Mouse (Mus musculus) retina, embryonic 14.5 days (tissue): ENCODE data around the gene Atp6v0e.
A peak's percentile ranks its signal among the peaks of the same experiment; 100 is the strongest.

Experiments
- DNase-seq: peaks from one replicate; pipeline ENCODE4 v3.0.0-alpha.2; 2015; ENCODE audit warnings: low spot score

Atp6v0e gene

GRCm38 (mm10) chr17:26686334-26687000, 23.4 kb downstream of the Atp6v0e start:
- DNase-seq, result no peak

- no peak for DNase-seq
These were observed 26.0 kb downstream of the Atp6v0e start for GRCm38 (mm10) chr17:26688795-26689735.

DNA sequence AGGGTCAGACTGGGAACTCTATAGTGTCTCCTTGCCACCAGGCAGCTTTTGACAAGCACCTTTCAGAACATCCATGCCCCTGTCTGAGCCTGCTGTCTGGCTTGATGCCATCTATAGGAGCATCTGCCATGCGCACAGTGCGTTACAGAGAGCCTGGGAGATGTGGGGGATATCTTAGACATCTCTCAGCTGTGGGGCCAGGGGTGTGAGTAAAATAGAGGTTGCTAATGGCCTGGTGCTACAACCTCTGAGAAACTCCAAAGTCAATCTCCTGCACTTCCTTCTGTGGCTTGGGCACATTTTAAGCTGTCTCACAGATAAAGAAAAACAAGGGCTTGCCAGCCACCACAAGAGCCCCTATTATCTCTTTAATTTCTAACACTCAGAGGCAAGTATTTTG, 26.8 kb downstream of the Atp6v0e start:
- DNase-seq, result no peak

GRCm38 (mm10) chr17:26690236-26690635, 27.2 kb downstream of the Atp6v0e start:
- DNase-seq, result no peak

- no peak for DNase-seq
These were observed 28.1 kb downstream of the Atp6v0e start for GRCm38 (mm10) chr17:26691110-26691509.

DNA sequence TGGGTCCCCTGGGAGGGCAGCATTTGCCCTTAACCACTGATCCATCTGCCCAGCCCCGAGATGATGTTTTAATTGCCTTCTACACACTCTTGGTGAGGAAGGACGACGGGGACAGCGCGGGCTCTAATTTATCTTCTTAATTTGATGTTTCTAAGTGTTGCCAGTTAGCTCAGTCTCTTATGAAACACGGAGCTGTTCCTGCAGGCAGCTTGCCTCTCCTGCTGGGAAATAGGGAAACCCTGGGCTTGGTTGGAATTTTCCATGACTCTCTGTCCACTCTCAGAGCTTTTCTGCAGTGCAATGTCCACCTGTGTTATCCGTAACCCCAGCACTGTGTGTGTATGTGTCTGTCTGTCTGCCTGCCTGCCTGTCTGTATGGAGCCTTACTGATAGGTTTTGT, 30.4 kb downstream of the Atp6v0e start:
- DNase-seq, result no peak

GRCm38 (mm10) chr17:26694171-26694570, 31.1 kb downstream of the Atp6v0e start:
- DNase-seq, result no peak

- DNase-seq, result no peak
These were observed 32.2 kb downstream of the Atp6v0e start for GRCm38 (mm10) chr17:26695193-26695592.

GRCm38 (mm10) chr17:26698846-26699245, 35.8 kb downstream of the Atp6v0e start:
- DNase-seq, result peak; percentile 13

GRCm38 (mm10) chr17:26699819-26700616, 37.0 kb downstream of the Atp6v0e start:
- DNase-seq, result no peak

GRCm38 (mm10) chr17:26701565-26701964, 38.5 kb downstream of the Atp6v0e start:
- no peak for DNase-seq

- DNase-seq, result no peak
These were observed 39.6 kb downstream of the Atp6v0e start for GRCm38 (mm10) chr17:26702621-26703020.

GRCm38 (mm10) chr17:26703671-26704070, 40.6 kb downstream of the Atp6v0e start:
- DNase-seq, result no peak

DNA sequence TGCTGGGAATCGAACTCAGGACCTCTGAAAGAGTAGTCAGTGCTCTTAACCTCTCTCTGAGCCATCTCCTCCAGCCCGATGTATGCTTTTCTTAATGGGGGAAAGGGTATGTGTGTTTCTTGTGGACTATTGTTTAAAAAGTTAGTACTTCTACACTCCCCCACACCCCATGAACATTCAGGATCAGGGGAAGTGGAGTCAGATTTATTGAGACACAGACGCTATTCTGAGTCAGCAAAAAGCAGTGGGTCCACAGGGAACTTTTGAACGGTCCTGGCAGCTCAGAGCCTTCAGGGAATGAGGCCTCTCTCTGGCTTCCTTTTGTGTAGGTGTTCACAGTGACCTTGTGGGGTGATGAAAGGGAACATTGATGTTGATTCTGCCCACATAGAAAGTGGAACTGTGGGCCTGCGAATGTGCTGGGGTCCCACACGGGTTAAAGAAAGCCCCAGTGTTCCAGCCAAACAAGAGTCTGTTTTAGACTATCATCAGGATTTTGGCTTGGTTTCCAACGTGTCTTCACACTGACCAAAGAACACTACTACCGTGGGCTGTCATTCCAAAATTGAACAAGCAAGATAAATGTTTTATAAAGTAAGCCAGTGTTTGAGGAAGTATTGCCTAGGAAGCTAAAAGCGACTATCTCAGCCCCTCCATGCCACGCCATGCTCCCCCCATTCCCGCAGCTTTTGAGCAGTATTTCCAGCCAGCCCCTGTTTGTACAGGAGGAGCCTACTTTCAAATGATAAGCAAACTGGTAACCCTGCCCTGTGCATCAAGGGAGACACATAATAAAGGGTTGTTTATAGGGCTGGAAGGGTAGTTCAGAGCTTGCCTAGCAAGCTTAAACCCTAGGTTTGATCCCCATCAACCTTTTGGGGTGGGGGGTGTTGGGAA, 42.7 kb downstream of the Atp6v0e start:
- DNase-seq, result no peak

DNA sequence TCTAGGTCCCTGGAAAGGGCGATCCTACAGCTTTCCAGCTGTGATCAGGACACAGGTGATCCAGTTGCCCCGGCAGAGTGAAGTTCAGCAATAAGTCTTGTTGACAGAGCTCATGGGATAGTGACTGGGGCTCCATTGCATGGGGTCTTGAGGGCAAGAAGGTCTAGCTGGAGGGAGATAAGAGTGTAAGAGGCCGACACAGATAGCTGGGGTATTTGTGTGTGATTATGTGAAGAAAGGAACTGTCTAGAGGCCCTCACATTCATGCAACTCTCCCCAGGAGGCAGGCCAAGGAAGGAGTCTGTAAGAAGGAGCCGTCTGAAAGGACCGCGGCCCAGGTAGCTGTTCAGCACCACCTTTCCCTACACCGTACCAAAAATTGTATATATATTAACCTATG, 44.0 kb downstream of the Atp6v0e start:
- no peak for DNase-seq

DNA sequence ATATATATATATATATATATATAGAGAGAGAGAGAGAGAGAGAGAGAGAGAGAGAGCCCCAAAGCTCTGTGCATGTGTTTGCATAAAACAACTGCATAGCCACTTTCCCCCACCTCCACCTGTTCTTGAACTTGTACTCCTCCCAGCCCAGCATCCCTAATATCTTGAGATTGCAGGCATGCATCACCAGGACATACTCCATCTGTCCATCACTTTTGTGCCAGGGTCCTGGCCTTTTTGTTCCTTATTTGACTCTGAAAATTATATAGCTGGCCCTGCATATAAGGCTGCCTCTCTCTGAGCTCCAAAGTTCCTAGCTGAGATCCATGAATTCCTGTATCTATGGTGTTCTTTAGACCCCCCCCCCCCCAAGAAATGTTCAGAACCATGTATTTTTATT, 45.5 kb downstream of the Atp6v0e start:
- no peak for DNase-seq

DNA sequence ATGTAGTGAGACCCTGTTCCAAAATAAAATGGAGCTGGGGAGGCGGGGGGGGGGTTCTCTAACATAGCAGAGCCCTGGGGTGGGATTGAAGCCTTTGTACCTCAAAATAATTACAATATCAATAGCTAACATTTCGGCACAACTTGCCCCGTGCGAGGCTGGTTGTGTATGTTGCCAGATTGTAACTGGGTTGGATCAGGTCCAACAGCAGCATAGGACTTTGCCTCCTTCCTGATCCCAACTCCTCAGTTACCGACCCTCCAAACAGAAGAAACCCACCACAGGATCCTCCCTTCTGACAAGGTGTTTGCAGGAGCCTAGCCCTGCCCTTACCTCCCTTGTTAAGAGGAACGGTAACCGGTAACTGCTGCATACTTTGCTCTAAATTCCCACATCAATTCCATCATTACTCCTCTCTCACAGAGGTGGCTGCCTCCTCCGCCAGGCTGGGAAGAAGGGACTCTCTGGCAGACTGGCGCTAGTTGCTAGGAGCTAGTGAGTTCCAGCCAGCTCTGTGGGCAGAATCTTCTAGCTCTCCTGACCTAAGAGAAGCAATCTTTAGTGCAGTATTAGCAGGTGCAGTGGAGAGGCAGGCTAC, 46.1 kb downstream of the Atp6v0e start:
- DNase-seq, result no peak

DNA sequence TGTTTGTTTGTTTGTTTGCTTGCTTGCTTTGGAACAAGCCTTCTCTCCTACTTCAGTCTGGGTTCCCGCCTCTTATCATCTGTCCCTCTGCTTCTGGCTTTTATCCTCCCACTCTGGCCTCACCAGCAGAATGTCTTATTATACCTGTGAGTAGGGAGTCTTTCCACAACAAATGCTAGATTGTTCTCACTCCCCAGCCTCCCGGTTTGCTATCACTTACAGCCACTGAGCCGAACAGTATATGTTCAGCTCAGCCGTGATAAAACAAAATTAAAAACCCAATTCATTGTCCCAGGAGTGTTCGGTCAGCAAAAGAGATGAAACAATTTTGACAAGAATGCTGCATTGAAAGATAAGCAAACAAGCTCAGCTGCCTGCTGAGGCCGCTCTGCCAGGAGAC, 47.0 kb downstream of the Atp6v0e start:
- DNase-seq, result no peak

- DNase-seq, result peak; percentile 98
These were observed 52.3 kb downstream of the Atp6v0e start, which contains the start of gene Crebrf for GRCm38 (mm10) chr17:26715271-26715758. Crebrf (plus strand) TSS chr17:26715650.

GRCm38 (mm10) chr17:26715916-26716717, 53.1 kb downstream of the Atp6v0e start:
- DNase-seq, result peak; percentile 97
